Mouse (Mus musculus) gastrocnemius, postnatal 10 days (tissue): ENCODE measurements around the gene Prkg1. TPM values are rescaled to one million over a fixed set of nuclear protein-coding genes. Genes with fewer than 3 reads are reported as not detected.
"Not testable (repeated sequence)": the region's sequence is repeated elsewhere in the genome, so short reads cannot be mapped to it uniquely, and the experiment has no call there.

Experiments
- DNase-seq: peaks from one replicate; pipeline ENCODE4 v3.0.0; 2021; ENCODE audit warnings: mixed read lengths
- total RNA-seq, 2 experiments: library from RNA; stranded (reverse); gene quantifications; 2 replicates each; pipeline ENCODE4 v1.2.3; 2021

The Prkg1 gene
- total RNA-seq, 2 experiments from 2014 or later: 30.5 to 38.3 TPM

DNA sequence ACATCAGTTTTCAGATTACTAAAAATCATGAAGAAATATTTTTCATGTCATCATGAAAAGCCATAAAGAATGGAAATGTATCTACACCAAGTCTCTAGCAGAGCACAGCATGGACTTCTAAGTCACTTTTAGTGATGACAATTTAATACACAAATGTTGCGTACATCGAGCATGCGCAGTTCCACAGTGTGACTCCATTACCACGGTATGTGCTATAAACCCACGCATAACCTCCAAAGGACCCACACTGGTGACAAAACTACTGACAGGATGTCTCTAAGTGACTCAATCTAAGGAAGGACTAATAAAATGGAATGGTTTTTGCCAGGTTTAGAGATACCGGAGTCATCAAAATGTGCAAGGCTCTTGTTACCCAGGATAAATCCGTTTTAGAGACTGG lies 480.7 kb downstream of the Prkg1 start:
- DNase-seq: no peak

GRCm38 (mm10) chr19:31283617-31284016 lies 481.2 kb downstream of the Prkg1 start:
- DNase-seq: no peak

GRCm38 (mm10) chr19:31279797-31280486 lies 484.9 kb downstream of the Prkg1 start:
- DNase-seq: peak; percentile 20

- no peak for DNase-seq
These were observed 502.4 kb downstream of the Prkg1 start for GRCm38 (mm10) chr19:31262438-31262837.

GRCm38 (mm10) chr19:31260494-31260893 lies 504.3 kb downstream of the Prkg1 start:
- DNase-seq: no peak

- DNase-seq: no peak
These were observed 509.1 kb downstream of the Prkg1 start for GRCm38 (mm10) chr19:31255780-31256179.

DNA sequence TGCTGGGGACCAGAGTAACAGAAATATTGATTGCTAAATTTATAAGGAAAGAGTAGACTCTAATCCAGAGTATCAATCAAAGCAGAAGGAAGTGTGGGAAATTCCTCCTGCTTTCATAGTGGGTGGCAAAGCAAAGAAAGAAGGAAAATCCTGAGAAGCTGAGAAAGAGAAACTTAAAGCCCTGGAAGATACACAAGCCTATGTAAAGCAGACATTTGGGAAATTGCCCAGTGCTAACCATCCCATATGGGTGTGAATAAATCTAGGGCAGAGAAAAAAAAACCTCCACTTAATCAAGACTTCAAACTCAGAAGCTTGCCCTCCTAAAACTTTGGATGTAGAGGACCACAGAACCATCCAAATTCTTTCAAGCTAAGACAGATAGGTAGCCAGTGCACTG lies 532.4 kb downstream of the Prkg1 start:
- no peak for DNase-seq

DNA sequence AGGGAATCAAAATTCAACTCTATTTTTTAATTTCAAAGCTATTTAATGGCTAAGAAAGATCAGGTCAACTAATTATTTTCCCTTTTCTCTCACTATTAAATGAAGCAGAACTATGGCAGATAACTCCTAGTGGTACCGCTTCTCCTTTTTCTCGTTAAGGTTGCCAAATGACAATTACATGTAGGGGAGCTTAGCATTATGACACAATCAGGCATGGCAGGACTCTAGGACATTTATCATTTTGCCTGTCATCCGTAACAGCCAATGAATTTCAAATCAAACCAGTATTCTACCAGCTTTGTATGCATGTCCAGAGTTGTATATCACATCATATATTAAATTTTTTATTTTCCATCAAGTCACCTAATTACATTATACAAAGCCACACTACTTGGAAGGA lies 536.4 kb downstream of the Prkg1 start:
- no peak for DNase-seq

DNA sequence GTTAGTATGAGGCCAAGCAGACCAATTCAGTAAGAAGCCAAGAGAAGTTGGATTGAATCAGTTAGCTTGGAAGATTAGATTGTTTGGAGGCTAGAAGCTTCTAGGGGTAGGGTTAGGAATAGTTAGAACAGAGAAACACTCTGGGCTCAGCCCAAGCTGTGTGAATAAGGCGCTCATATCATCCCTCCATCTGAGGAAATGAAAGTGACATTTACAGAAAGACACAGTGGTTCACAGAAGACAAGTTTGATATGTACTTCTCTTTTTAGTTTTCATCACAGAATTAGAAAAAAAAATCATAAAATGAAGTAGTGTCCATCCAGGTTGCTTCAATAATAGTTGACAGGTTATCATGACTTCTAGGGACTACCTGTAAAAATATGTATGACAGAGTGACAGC lies 541.4 kb downstream of the Prkg1 start:
- no peak for DNase-seq

DNA sequence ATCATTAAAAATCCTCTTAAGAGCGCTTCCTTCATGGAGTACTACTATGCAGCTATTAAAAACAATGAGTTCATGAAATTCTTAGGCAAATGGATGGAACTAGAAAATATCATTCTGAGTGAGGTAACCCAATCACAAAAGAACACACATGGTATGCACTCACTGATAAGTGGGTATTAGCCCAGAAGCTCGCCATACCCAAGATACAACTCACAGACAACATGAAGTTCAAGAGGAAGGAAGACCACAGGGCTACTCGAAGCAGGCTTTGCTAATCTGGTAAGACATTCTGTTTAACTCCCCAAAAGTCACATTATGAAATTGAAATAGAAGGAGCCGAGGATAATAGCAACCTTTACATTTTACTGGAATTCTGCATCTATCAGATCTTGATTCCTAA lies 545.6 kb downstream of the Prkg1 start:
- DNase-seq: not testable (repeated sequence)

GRCm38 (mm10) chr19:31210850-31211249 lies 554.0 kb downstream of the Prkg1 start:
- no peak for DNase-seq

GRCm38 (mm10) chr19:31210449-31210848 lies 554.4 kb downstream of the Prkg1 start:
- DNase-seq: no peak

- no peak for DNase-seq
These were observed 565.2 kb downstream of the Prkg1 start for GRCm38 (mm10) chr19:31199583-31199982.

GRCm38 (mm10) chr19:31198461-31198860 lies 566.4 kb downstream of the Prkg1 start:
- no peak for DNase-seq

DNA sequence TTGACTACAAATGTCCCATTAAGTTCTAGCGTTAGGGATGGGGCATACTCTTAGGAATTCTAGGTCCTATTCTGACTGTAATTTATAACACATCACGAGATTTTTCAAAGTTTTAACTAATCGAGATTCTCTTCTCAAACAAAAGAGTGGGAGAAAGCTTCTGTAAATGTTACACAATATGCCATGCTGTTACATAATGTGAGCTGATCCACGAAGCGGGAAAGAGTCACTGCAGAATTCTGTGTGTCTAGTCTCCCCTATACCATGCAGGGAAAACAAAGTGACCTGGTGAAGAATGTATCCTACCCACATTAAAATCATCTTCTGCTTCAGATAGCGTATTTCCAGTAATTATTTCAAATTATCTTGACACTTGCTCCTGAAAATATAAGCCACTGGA lies 567.8 kb downstream of the Prkg1 start:
- no peak for DNase-seq

GRCm38 (mm10) chr19:31188559-31189218 lies 576.1 kb downstream of the Prkg1 start:
- no peak for DNase-seq

GRCm38 (mm10) chr19:31180757-31181156 lies 584.1 kb downstream of the Prkg1 start:
- DNase-seq: no peak

DNA sequence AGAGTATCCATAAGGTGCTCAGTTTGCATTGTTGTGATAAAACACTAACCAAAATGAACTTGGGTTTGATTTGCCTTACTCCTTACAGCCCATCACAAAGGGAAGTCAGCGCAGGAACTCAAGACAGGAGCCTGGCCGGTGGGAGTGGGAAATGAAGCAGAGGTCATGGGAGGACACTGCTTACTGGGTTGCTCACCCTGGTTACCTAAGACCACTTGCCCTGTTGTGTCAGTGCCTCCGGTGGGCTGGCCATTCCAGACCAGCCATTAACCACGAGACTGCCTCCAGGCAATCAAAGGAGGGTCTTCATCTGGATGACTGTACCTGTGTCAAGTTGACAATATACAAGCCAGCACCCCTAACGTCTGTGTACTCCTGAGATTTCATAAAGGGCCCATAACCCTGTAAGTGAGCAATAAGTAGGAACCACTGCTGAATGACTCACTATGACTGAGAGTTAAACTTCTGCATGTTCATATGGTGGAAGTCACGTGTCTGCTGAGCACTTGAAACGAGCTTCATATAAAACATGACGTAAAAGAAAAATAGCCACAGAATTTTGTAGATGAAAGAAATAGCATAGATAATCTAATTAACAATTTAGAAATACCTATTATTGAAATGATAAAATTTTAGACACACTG lies 587.4 kb downstream of the Prkg1 start:
- DNase-seq: no peak

DNA sequence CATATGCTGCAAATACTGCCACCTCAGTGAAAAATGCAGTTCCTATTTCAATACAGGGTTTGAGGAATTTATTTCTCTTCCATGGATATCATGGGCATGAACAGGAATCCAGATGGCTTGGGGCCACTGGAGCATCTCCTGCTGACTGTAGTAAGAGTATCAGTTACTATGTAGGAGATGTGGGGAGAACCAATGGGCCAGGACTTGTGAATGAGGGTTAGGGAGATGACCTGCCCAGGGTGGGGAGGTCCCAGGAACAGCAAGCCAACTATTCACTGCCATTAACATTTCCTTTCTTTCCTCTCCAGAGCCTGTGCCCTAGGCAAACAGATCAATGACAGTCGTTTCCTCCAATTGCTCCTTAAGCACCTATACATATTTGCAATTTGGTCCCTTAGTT lies 593.8 kb downstream of the Prkg1 start:
- no peak for DNase-seq

DNA sequence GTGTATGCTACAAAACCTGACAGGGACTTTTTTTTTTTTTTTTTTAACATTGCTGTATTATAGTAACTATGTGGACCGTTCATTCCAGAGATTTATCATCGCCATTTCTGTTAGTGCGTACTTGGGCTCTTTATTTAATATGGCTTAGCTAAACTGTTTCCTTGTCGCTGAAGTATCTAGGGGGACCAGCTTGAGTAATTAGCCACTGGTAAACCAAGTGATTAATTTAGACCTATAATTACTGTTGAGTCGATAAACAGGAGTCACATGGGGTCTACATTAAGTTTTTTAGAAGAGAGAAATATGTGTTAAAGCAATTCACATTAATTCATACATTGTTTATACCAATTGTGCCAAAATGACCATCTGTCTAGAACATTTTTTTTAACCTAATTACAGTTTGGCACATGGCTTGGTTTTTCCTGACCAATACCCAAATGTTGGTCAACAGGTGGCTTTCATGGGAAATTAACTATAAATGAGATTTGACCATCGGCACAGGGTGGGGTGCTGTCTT lies 605.8 kb downstream of the Prkg1 start:
- DNase-seq: no peak

GRCm38 (mm10) chr19:31153399-31153798 lies 611.4 kb downstream of the Prkg1 start:
- no peak for DNase-seq

DNA sequence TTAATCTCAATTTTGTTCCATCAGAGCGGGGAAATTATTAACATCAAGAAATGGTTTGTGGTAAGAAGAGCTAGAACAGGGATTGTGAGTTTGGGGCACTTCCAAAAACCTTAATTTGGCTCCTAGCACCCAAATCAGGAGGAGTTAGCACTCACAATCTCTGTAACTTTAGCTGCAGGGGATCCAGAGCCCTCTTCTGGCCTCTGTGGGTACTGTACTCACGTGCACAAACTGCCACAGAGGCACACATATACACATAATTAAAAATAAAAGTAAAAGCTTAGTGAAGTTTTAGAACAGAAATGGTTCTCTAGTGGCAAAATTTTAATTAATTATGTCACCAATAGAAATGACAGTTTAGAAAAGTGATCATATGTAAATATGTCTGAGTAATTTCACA lies 614.9 kb downstream of the Prkg1 start:
- DNase-seq: no peak

DNA sequence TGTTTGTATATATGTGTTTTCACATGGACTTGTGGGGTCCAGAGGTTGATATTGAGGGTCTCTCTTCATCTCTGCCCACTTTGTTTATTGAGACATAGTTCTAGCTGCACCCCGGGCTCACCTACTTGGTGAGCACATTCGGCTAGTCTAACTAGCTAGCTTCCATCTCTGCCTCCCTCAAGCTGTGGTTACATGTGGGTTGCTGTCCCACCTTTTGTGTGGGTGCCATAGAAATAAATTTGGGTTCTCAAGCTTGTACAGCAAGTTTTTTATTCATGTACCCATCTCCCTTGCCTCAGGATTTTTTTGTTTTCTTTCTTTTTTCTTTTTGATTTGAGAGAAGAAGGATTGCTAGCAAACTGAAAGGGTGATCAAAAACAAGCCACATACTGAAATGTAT lies 617.4 kb downstream of the Prkg1 start:
- DNase-seq: no peak
